Mouse (Mus musculus) testis, adult 2 months (tissue): ENCODE measurements around the gene Gpc4.

Experiments used
- CTCF ChIP-seq: fragments of 200-500 bp; IDR thresholded peaks from 2 replicates; pipeline ENCODE4 v1.5.1; 2012; ENCODE audit warnings: low read depth, mild to moderate bottlenecking, inconsistent platforms, low read length, moderate library complexity; ENCODE audit not compliant: control insufficient read depth, insufficient read depth, insufficient replicate concordance
- POLR2A ChIP-seq: fragments of 200-500 bp; IDR thresholded peaks from 2 replicates; pipeline ENCODE4 v1.6.1; 2012; ENCODE audit warnings: low read depth, mild to moderate bottlenecking, inconsistent platforms, low read length, moderate library complexity; ENCODE audit not compliant: control insufficient read depth

GRCm38 (mm10) chrX:52101940-52102339 is 63.1 kb downstream of the Gpc4 start:
- TF ChIP-seq POLR2A (no peak), CTCF (no peak)
